Mouse (Mus musculus) T-helper 1 cell (primary cell): ENCODE measurements around the gene Mdfi.

Source experiments
- in situ Hi-C: fragments of 300-600 bp; cut with MboI, MseI; formaldehyde crosslinking; loops from one replicate; pipeline ENCODE4 v1.15.1; 2025; ENCODE audit warnings: high pct_unique_total_duplicates

Gene Mdfi

GRCm38 (mm10) chr17:47803662-47804061 lies 30.8 kb downstream of the Mdfi start:
- in situ Hi-C loops = no loop called here

- in situ Hi-C loops = no loop called here
These were observed 31.7 kb downstream of the Mdfi start for GRCm38 (mm10) chr17:47802806-47803205.

- in situ Hi-C loops = loop anchor here (5.0 to 10.0 kb wide), 2 partner anchors 47 to 70 kb away; no protein-coding TSS in a partner anchor
These were observed 37.1 kb downstream of the Mdfi start for GRCm38 (mm10) chr17:47797383-47797782.

- in situ Hi-C loops = loop anchor here (5.0 to 10.0 kb wide), 2 partner anchors 48 to 70 kb away; no protein-coding TSS in a partner anchor
These were observed 37.5 kb downstream of the Mdfi start for GRCm38 (mm10) chr17:47796968-47797367.

- in situ Hi-C loops = loop anchor here (5.0 to 10.0 kb wide), 2 partner anchors 49 to 71 kb away; no protein-coding TSS in a partner anchor
These were observed 38.2 kb downstream of the Mdfi start for GRCm38 (mm10) chr17:47796156-47796816.

GRCm38 (mm10) chr17:47795446-47795845 lies 39.0 kb downstream of the Mdfi start:
- in situ Hi-C loops = loop anchor here (5.0 to 10.0 kb wide), 2 partner anchors 49 to 72 kb away; no protein-coding TSS in a partner anchor

GRCm38 (mm10) chr17:47793377-47793776 lies 41.1 kb downstream of the Mdfi start:
- in situ Hi-C loops = loop anchor here (5.0 to 10.0 kb wide), 2 partner anchors 51 to 304 kb away; no protein-coding TSS in a partner anchor

- in situ Hi-C loops = loop anchor here (5.0 to 10.0 kb wide), 2 partner anchors 53 to 305 kb away; no protein-coding TSS in a partner anchor
These were observed 42.2 kb downstream of the Mdfi start for GRCm38 (mm10) chr17:47792098-47792863.

- in situ Hi-C loops = no loop called here
These were observed 45.5 kb downstream of the Mdfi start for GRCm38 (mm10) chr17:47788996-47789395.

- in situ Hi-C loops = no loop called here
These were observed 46.2 kb downstream of the Mdfi start for GRCm38 (mm10) chr17:47788306-47788705.

- in situ Hi-C loops = no loop called here
These were observed 46.9 kb downstream of the Mdfi start for GRCm38 (mm10) chr17:47787632-47788031.

- in situ Hi-C loops = no loop called here
These were observed 50.1 kb downstream of the Mdfi start for GRCm38 (mm10) chr17:47784411-47784810.

GRCm38 (mm10) chr17:47783445-47784223 lies 50.9 kb downstream of the Mdfi start:
- in situ Hi-C loops = no loop called here

GRCm38 (mm10) chr17:47782486-47782885 lies 52.0 kb downstream of the Mdfi start:
- in situ Hi-C loops = no loop called here

- in situ Hi-C loops = no loop called here
These were observed 54.0 kb downstream of the Mdfi start for GRCm38 (mm10) chr17:47780470-47780869.

GRCm38 (mm10) chr17:47777141-47777540 lies 57.4 kb downstream of the Mdfi start:
- in situ Hi-C loops = no loop called here

- in situ Hi-C loops = no loop called here
These were observed 60.9 kb downstream of the Mdfi start for GRCm38 (mm10) chr17:47773604-47774003.

- in situ Hi-C loops = no loop called here
These were observed 64.8 kb downstream of the Mdfi start for GRCm38 (mm10) chr17:47769389-47770299.

GRCm38 (mm10) chr17:47768707-47769276 lies 65.7 kb downstream of the Mdfi start:
- in situ Hi-C loops = no loop called here

GRCm38 (mm10) chr17:47767456-47768141 lies 66.9 kb downstream of the Mdfi start:
- in situ Hi-C loops = no loop called here
